Mouse (Mus musculus): ENCODE measurements around the gene Fer. TPM values are rescaled to one million over a fixed set of nuclear protein-coding genes. Genes with fewer than 3 reads are reported as not detected.
A peak's percentile ranks its signal among the peaks of the same experiment; 100 is the strongest.

Gene Fer
- total RNA-seq, 2 experiments from 2014 or later: 28.4 to 31.9 TPM

DNA sequence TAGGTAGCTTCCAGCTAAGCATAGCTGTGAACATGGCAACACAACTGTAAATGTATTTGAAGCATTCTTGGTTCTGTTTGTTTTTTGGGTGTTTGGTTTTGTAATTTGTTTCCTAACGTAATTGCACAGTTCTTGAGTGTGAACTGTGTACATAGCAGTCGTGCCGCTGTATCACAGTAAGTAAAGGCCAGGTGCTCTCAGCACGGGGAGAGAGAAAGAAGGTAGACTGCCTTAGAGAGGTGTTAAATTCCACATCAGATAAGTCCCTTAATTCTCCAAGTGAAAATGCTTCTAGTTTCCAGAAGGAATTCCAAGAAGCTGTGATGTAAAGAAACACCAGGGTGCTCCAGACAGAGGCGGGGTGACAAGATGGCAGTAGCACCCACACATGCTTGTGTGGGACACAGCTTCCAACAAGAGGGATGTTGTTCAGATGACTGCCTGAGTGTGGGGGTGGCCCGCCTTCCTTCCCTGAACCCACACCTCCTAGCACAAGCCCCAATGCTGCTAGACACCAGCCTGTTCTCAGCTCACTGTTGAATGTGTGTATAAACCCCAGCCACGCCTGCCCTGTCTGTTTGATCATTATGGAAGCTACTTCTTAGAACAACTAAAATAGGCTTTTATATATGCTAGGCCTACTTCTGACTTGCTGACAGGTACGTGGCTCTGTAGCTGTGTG, 275.3 kb downstream of the Fer start:
- peak in 1 of 2 experiments; percentile 7 for DNase-seq (ENCODE audit: low spot score in 2 of 2)

DNA sequence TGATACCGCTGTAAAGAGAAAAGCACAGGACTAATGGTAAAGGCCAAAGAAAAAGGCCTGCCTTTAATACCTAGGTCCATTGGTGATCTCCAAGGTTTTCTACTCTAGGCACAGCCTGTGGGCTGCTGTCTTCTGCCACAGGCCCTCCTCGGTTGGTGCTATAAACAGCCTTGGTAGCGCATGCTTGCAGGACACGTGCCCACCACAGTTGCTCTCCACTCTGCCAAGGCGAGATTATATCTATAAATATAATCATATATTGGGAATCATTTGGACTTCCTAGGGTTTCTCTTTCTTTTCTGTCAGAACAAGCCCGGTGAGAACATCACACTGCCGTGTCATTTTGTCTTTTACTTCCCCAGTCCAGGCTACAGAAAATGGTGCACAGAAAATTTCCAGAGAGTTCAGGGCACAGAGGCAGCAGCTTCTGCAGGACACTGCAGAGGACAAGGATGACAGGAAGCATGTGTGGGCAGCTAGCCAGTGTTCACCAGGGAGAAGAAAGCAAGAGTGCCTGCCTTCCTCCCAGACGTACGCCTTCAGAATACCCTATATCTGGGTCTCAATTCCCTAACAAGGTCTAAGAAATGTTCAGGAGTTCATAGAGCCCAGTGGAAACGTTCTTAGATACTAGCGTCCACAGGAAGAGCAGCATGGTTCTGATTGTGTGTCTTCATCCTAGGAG, 276.5 kb downstream of the Fer start:
- no peak for DNase-seq (ENCODE audit: low spot score in 2 of 2)

DNA sequence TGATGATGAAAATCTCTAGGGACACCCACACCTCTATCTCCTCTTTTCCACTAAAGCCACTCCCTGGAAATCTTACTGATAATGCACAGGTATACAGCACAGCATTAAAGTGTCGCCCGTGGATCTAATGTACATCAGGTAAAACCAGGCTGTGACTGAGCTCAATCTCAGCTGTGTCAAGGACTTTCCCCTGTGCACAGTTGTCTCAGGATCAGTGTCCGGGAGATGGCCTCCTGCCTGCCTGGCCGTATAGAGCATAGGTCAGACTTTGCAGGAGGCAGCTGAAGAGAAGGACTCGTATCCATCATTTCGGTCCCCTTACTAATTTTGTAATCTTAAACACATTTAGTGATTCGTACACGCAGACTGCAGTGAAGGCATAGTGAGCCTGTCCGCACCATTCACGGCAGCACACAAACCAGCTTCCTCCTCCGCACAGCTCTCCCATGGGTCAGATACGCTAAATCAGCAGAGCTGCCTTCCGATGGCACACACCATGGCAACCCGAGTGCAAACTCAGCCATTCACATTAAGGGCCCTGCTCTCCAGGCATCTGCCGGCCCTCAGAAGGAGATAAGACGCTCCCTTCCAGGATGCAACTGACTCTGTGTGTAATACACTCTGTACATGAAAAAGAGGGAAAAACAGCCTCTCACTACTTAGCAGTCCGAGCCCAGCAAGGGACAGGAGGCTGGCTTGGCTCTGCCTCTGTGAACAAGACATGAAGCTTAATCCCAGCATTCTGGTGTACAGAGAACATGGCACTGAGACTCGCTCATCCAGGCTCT, 277.4 kb downstream of the Fer start:
- no peak for DNase-seq (ENCODE audit: low spot score in 2 of 2)

DNA sequence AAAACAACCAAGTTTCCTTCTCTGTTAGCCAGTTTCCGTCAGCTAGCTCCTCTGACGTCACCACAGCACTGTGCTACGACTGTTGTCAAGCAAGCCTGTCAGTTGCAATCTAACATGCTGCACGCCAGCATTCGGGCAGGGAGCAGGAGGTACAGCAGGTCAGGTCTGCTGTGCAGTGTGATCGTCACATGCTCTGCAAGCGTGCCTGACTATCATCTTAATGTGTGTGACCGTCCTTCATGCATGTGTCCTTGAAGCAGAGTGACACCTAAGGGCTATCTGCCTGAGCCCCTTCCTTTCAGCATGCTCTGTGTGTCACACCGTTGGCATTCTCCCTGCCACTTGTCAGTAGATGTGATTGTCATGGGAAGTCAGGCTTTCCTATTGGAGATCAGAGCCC, 279.0 kb downstream of the Fer start:
- DNase-seq (ENCODE audit: low spot score in 2 of 2): no peak

DNA sequence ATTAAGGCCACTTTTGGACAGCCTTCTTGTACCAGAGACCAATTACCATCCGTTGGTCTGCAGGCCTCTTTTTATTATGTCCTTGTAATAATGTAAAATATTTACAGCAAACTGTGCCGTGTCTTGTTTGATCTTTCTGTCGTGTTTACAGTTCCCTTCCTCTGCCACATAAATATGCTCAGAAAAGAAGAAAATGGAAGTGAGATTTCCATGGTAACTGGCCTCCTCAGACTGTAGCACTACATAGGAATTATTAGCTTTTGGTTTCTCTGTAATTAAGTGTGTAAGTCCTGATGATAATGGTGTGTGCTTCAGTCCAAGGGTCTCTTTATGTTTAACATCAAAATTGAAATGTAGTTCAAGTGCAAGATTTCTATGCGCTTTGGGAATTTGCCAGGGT, 283.5 kb downstream of the Fer start:
- DNase-seq (ENCODE audit: low spot score in 2 of 2): no peak

DNA sequence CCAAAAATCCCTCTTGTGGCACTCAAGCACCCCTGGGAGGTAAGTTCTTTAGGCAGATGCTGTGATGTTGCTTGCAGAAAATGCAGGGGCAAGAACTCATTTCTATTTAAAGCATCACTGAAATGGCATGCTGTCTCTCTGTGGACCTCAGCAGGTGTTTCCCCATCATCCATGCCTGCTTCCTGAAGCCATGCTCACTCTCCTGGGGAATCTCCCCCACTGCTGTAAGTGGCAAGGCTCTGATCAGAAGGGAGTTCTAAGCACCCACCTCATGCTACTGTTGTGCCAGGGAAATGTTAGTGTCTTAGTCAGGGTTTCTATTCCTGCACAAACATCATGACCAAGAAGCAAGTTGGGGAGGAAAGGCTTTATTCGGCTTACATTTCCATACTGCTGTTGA, 287.9 kb downstream of the Fer start:
- DNase-seq (ENCODE audit: low spot score in 2 of 2): no peak

DNA sequence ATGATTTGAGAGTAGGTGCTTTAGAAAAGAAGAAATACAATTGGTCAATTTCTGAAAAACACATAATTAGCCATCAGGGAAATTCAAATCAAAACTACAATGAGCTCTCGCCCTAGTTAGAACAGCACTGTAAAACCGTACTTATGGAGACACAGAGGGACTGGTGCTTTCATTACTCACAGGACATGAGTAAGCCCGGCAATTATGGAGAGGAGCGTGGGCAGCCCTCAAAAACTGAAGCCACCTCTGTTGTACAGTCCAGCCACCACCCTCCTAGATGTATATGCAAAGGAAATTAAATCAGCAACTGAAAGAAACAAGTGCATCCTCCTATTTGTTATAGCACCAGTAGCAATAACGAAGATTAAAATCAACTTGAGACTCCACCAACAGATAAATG, 304.9 kb downstream of the Fer start:
- DNase-seq (ENCODE audit: low spot score in 2 of 2): no peak

DNA sequence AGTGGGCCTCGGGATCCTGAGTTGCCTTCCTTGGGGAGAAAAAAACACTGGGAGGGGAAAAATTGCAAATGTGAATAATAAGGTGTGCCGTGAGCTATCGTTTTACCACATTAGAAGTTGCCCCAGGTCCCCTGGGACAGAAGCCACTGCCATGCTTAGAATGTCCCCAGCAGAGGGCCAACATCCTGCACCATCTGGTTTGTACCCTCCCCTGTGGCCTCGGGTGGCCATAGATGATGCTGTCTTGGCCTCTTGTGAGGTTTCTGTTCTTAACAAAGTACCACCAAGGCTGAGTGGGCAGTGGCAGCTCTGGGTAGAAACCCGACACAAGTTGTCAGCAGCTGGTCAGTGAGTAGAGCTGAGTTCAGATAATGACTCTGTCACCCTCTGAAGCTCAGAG, 307.2 kb downstream of the Fer start:
- no peak for DNase-seq (ENCODE audit: low spot score in 2 of 2)

DNA sequence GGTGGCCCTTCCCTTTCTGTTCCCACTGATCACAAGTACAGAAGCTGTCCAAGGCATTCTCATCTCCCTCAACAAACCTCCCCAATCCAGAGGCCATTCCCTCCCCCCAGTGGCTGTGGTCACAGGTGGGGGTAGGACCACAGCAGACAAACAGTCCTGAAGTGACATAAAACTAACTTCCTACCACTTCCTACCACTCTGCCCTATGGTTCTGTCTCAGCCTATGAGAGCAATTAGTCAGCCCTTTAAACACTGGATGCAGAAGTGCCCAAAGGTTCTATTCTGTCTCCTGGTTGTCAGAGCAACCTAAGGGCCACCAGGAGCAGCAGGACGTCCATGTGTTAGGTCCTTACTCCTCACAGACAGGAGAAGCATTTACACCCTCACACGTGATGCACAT, 309.6 kb downstream of the Fer start:
- DNase-seq (ENCODE audit: low spot score in 2 of 2): no peak

DNA sequence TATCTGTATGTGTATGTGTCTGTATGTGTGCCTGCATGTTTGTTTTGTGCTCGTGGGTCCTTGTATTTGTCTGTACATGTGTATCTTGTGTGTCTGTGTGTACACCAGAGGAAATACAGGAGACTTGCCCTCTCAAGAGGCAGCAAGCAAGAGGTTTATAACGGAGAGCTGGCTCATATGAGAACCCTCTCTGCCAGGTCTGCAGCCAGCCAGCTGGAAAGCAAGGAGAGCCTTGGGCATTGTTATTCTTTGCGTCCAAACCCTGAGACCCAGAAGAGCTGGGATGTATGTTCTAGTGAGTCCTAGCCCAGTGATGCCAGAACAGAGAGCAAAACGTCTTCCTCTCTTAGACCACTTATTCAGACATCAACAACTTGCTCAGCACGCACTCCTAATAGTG, 317.7 kb downstream of the Fer start:
- no peak for DNase-seq (ENCODE audit: low spot score in 2 of 2)

DNA sequence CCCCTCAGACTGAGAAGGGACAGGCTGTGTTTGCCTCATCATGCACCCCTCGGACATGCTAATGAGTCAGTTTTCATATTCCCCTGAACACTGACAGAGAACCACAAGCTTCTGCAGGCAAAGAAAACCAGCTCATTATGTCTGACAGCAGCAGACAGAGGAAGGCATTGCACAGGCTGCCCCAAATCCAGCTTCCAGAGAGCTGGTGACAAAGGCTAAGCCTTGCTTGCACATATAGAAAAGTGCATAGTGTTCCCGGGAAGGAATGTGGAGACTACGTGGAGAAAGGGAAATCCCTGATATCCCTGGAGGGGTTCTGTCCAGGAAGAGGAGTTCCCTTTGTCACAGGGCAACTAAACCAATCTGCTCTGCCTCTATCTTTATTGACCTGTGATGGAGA, 318.4 kb downstream of the Fer start:
- no peak for DNase-seq (ENCODE audit: low spot score in 2 of 2)

DNA sequence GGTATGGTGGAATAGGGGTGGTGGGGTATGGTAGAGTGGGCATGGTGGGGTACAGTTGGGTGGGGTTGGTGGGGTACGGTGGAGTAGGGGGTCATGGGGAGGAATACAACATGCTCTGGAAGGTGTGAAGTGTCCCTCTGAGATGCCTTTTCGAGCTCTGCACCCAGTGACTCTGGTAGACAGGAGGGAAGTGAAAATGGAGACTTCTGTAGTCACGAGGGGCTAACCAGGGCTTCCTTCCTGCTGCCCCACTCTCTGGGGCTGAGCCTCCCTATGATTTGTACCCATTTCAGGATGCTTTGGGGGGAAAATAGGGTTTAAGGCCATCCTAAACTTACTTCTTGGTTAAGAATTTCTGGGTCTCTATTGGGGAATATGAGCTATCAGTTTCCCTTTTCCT, 319.7 kb downstream of the Fer start:
- DNase-seq (ENCODE audit: low spot score in 2 of 2): no peak

DNA sequence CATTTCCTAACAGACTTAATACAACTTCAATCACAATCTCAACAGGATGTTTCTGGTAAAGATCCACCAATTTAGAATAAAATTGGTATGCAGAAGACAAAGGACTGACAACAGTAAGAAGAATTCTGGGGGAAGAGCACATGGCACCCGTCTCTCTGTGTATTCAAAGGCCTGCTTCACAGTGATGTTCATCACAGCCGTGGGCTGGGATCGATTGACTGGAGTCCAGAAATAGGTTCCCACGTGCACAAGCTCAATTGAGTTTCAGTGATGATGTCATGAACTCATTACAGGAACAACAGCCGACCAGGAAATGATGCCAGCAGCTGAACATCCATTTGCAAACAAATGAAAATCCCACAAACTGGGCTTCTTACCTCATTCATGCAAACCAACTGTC, 320.3 kb downstream of the Fer start:
- no peak for DNase-seq (ENCODE audit: low spot score in 2 of 2)

Other genes with a start within 250 kb of the Fer start
- gene A930002H24Rik, start 729 bp downstream of the Fer start, total RNA-seq (2021): 1 to 10 TPM; 1.2 to 2.4 TPM

Data from gastrocnemius, postnatal 4 days (tissue).